Mouse (Mus musculus) lung, embryonic 16.5 days (tissue): ENCODE data around the gene Mrpl44. TPM values are rescaled to one million over a fixed set of nuclear protein-coding genes. Genes with fewer than 3 reads are reported as not detected.
A peak's percentile ranks its signal among the peaks of the same experiment; 100 is the strongest.

Experiments used
- ATAC-seq: fragments of 200-750 bp; cut with Nextera tagmentation; 2 replicates; pipeline ENCODE4 v1.8.0; 2017; ENCODE audit warnings: low read depth, mild to moderate bottlenecking, moderate library complexity
- H3K27ac ChIP-seq: fragments of 300-500 bp; sonication (generic); 2 replicates; pipeline ENCODE4 v1.5.1; 2014; ENCODE audit warnings: mild to moderate bottlenecking, control low read depth, low read length
- H3K27me3 ChIP-seq: fragments of 300-500 bp; sonication (generic); 2 replicates; pipeline ENCODE4 v1.6.1; 2014; ENCODE audit warnings: low read depth, low read length, mixed read lengths; ENCODE audit not compliant: control insufficient read depth, insufficient read depth
- H3K36me3 ChIP-seq: fragments of 300-500 bp; sonication (generic); 2 replicates; pipeline ENCODE4 v1.6.1; 2014; ENCODE audit warnings: low read length; ENCODE audit not compliant: control insufficient read depth, insufficient read depth
- H3K4me1 ChIP-seq: fragments of 300-500 bp; sonication (generic); replicated peaks from 2 replicates; pipeline ENCODE4 v1.6.1; 2014; ENCODE audit warnings: low read length, mixed read lengths; ENCODE audit not compliant: control insufficient read depth, insufficient read depth
- H3K4me2 ChIP-seq: fragments of 300-500 bp; sonication (generic); 2 replicates; pipeline ENCODE4 v1.6.1; 2014; ENCODE audit warnings: low read depth, low read length, control low read depth
- H3K4me3 ChIP-seq: fragments of 300-500 bp; sonication (generic); 2 replicates; pipeline ENCODE4 v1.5.1; 2014; ENCODE audit warnings: mild to moderate bottlenecking, low read length, control low read depth
- H3K9ac ChIP-seq: fragments of 300-500 bp; sonication (generic); 2 replicates; pipeline ENCODE4 v1.6.1; 2014; ENCODE audit warnings: low read length, control low read depth
- H3K9me3 ChIP-seq: fragments of 300-500 bp; sonication (generic); 2 replicates; pipeline ENCODE4 v1.6.1; 2016; ENCODE audit warnings: low read length; ENCODE audit not compliant: control insufficient read depth
- WGBS: fragments of 180-500 bp; shearing (Covaris S2); extraction: QIAGEN DNeasy Blood & Tissue Kit; methylation state at CpG from one replicate; pipeline ENCODE4 v1.1.7; 2014; 5-methylcytosine and 5-hydroxymethylcytosine counted together
- polyA plus RNA-seq: library from polyadenylated mRNA; unstranded; fragments of >200 nt; fragmentation: Nextera tagmentation; extraction: Ambion mirVana; gene quantifications from 2 replicates; pipeline ENCODE4 v1.2.1, GENCODE M21; 2015

Mrpl44 gene
- polyA plus RNA-seq, 1 experiment from 2014 or later = 55.0 TPM

GRCm38 (mm10) chr1:79759436-79759972, 16.3 kb upstream of the Mrpl44 start:
- H3K4me1 ChIP-seq = peaks cover 10% of the 10 kb centered on the region
- no peak for ATAC-seq
- H3K9me3 ChIP-seq = no peaks in the 10 kb centered on the region
- H3K4me3 ChIP-seq = no peak overlapping the region
- no peaks in the 10 kb centered on the region for H3K36me3 ChIP-seq
- no peak overlapping the region for H3K9ac ChIP-seq
- no peak overlapping the region for H3K27ac ChIP-seq
- 0 out of 2 replicates have a peak overlapping the region, but pooled peaks have one; percentile 5 for H3K4me2 ChIP-seq
- WGBS = 65% methylated on average over 5 of the region's 5 CpGs
- H3K27me3 ChIP-seq = no peaks in the 10 kb centered on the region

DNA sequence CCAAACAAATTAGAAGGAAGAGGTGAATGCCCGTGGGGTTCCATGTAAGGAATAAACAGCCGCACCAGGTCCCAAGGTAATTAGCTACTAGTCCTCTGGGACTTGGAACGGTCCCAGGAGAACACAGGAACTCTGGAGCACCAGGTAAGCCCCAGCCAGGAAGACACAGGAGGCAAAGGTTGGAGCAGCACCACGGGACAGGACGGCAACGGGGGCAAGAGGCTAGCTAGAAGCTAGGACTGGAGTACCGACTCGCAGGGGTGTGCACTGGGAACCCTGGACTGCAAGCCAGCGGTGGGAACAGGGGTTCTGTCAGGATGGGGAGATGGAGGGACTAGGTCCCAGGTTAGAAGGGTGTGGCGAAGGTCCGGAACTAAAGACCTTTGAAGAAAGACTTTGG, 15.2 kb upstream of the Mrpl44 start:
- H3K27ac ChIP-seq = no peak overlapping the region
- H3K27me3 ChIP-seq = no peaks in the 10 kb centered on the region
- no peaks in the 10 kb centered on the region for H3K9me3 ChIP-seq
- peak; percentile 6; the same call in 1 of the 2 replicates for ATAC-seq
- H3K4me3 ChIP-seq = peak overlapping the region; percentile 87
- peak overlapping the region; percentile 93 for H3K4me2 ChIP-seq
- 7% methylated on average over 11 of the region's 11 CpGs for WGBS
- H3K9ac ChIP-seq = peak overlapping the region; percentile 89
- H3K4me1 ChIP-seq = peaks cover 10% of the 10 kb centered on the region
- no peaks in the 10 kb centered on the region for H3K36me3 ChIP-seq

GRCm38 (mm10) chr1:79761106-79761916, 14.5 kb upstream of the Mrpl44 start:
- no peak overlapping the region for H3K27ac ChIP-seq

DNA sequence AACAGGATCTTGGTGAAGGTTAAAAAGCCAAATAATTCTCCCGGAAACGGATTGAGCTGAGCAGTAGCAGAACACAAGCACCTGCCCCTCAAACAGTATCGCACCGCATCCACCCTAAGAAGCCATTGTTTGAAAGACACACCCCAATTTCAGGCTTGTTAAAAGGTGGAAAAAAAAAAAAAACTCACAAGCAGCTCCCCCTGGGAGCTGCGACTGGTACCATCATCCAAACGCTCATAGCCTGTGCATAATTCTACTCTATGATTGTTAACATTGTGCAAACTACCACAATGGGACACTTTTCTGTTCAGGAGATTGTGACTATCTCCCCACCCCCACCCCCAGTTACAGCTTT, 13.9 kb upstream of the Mrpl44 start:
- ATAC-seq = peak; percentile 15; the same call in 1 of the 2 replicates
- Histone ChIP-seq H3K4me2 (peak overlapping the region; percentile 93), H3K9me3 (no peaks in the 10 kb centered on the region), H3K36me3 (no peaks in the 10 kb centered on the region), H3K4me3 (peak overlapping the region; percentile 87), H3K9ac (no peak overlapping the region), H3K27me3 (no peaks in the 10 kb centered on the region), H3K27ac (no peak overlapping the region), H3K4me1 (peaks cover 10% of the 10 kb centered on the region)
- WGBS = 4% methylated on average over 6 of the region's 6 CpGs

More at GRCm38 (mm10) chr1:79761106-79761916, 14.5 kb upstream of the Mrpl44 start:
- peak overlapping the region; percentile 89 for H3K9ac ChIP-seq
- H3K4me1 ChIP-seq = peaks cover 10% of the 10 kb centered on the region
- under 1% methylated on average over 65 of the region's 65 CpGs for WGBS
- peak; percentile 95 for ATAC-seq
- H3K4me2 ChIP-seq = peak overlapping the region; percentile 93
- H3K9me3 ChIP-seq = no peaks in the 10 kb centered on the region
- peak overlapping the region; percentile 87 for H3K4me3 ChIP-seq
- no peaks in the 10 kb centered on the region for H3K27me3 ChIP-seq
- H3K36me3 ChIP-seq = no peaks in the 10 kb centered on the region

DNA sequence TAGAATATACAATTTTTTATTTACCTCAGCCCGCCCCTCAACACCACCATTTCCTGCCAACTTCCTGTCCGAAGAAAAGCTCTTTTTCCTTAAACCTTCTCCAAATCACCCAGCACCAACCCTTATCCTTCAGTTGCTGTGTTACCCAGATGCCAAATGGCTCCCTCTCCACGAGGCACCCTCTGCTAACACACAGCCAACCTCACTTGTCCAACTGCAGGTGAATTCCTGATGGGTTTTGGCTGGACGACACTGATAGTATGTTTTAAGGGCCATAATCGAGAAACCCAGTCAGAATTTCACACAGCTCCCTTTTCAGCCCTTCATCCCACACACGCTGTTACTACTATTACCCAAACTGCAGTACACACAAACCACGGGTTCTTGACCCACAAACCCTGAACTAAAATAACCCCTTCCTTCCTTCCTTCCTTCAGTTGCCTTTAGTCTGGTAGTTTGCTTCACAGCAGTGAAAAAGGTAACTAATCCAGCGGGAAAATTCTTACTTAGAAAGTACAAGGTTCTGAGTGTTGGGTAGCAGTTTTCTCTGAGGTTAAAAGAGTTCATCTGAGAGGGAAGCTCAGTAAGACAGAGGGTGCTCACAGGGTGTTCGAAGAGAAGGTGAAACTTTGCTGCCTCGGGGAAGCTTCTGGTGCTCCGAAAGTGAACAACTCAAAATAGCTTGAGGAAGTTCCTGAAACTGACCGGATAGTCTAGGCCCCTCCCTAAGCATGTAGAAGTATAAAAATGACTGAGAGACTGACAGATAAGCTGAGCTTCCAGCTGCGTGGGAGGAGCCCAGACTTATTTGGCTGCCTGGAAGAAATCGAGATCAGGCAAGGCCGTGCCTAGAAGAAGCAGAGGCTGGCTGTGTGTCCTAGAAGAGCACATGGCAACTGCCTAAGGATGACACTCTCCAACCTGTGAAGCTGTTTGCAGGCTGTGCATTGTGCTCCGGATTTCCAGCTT, 13.3 kb upstream of the Mrpl44 start:
- no peak overlapping the region for H3K9ac ChIP-seq
- no peaks in the 10 kb centered on the region for H3K36me3 ChIP-seq

DNA sequence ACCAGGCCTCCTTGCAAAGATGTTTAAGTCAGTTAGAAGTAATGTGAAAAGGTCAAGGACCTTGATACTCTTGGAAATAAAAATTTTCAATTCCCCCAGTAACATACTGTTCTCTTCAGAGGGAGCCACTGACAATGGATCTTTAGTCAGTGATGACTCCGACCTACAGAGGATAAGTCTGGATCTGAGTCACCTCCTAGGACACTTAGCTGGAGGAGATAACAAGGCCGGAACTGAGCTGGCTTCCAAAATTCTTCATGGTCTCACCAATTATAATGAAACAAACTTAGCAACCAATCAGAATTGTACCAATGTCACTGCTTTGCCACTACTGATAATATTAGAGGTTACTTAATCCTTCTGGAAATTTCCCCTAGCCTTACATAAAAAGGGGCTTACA, 11.8 kb upstream of the Mrpl44 start:
- Histone ChIP-seq H3K27me3 (no peaks in the 10 kb centered on the region), H3K36me3 (no peaks in the 10 kb centered on the region), H3K9me3 (no peaks in the 10 kb centered on the region), H3K4me3 (no peak overlapping the region), H3K9ac (no peak overlapping the region), H3K27ac (no peak overlapping the region), H3K4me1 (peaks cover 8% of the 10 kb centered on the region), H3K4me2 (no peak overlapping the region)
- WGBS = 76% methylated on average over 2 of the region's 2 CpGs
- no peak for ATAC-seq

More for the DNA sequence above, 13.3 kb upstream of the Mrpl44 start:
- H3K4me3 ChIP-seq = no peak overlapping the region
- H3K9me3 ChIP-seq = no peaks in the 10 kb centered on the region
- peaks cover 10% of the 10 kb centered on the region for H3K4me1 ChIP-seq
- no peaks in the 10 kb centered on the region for H3K27me3 ChIP-seq
- WGBS = 44% methylated on average over 16 of the region's 16 CpGs
- peak overlapping the region; percentile 93 for H3K4me2 ChIP-seq
- H3K27ac ChIP-seq = no peak overlapping the region
- ATAC-seq = no peak

DNA sequence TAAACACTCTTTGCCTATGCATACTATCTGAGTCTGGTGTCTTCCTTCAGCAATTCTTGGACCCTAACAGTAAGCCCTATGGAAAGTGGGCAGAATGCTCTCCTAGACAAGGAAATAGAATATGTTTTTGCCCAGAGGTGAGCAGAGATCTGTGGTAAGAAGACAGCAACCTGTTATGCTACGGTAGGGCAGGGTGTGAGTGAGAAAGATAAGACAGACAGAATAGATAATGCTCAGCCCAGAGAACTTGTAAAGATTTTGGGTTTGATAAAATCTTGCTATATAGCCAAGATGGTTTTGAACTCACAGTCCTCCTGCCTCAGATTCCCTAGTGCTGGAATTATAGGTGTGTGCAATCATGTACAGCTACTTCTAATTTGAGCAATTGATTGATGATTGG, 11.3 kb upstream of the Mrpl44 start:
- Histone ChIP-seq H3K9ac (no peak overlapping the region), H3K9me3 (no peaks in the 10 kb centered on the region), H3K4me1 (peaks cover 8% of the 10 kb centered on the region), H3K4me3 (no peak overlapping the region), H3K36me3 (no peaks in the 10 kb centered on the region), H3K27ac (no peak overlapping the region), H3K27me3 (no peaks in the 10 kb centered on the region), H3K4me2 (no peak overlapping the region)
- ATAC-seq = no peak
- WGBS = 68% methylated on average over 1 of the region's 1 CpGs

DNA sequence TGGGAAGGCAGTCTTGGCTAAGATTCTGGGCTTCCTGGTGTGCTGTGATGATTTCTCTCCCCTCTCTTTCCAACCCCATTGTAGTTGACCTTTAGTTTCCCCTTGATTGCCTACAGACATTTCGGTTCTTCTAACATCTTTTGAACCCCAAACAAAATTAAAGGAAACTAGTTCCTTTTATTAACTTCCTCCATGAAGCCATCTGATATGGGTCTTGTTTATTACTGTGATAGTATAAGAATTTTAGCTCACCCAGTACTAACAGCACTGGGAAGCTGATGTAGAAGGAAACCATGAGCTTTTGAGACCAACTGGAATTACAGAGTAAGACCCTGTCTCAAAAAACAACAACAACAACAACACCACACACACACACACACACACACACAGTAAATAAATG, 7.6 kb upstream of the Mrpl44 start:
- H3K4me1 ChIP-seq = no peaks in the 10 kb centered on the region
- WGBS = 52% methylated on average over 1 of the region's 1 CpGs
- ATAC-seq = no peak

More for the DNA sequence above, 7.6 kb upstream of the Mrpl44 start:
- H3K9ac ChIP-seq = no peak overlapping the region
- H3K27me3 ChIP-seq = no peaks in the 10 kb centered on the region
- no peak overlapping the region for H3K4me2 ChIP-seq
- no peak overlapping the region for H3K4me3 ChIP-seq
- no peaks in the 10 kb centered on the region for H3K9me3 ChIP-seq
- H3K27ac ChIP-seq = no peak overlapping the region
- no peaks in the 10 kb centered on the region for H3K36me3 ChIP-seq
